Mouse (Mus musculus) thymus, adult 2 months (tissue): Measurements from ENCODE around the gene Pabpn1l.

ENCODE experiments used
- CTCF ChIP-seq: fragments of 200-500 bp; IDR thresholded peaks from 2 replicates; pipeline ENCODE4 v1.5.1; 2012; ENCODE audit warnings: mild to moderate bottlenecking, control low read depth, low read length, moderate library complexity, borderline replicate concordance; ENCODE audit not compliant: control insufficient read depth, poor library complexity, insufficient read depth; ENCODE audit errors: extremely low read depth
- POLR2A ChIP-seq: fragments of 200-500 bp; IDR thresholded peaks from 2 replicates; pipeline ENCODE4 v1.6.1; 2012; ENCODE audit warnings: mild to moderate bottlenecking, low read length, control low read depth, moderate library complexity; ENCODE audit not compliant: control insufficient read depth, poor library complexity, insufficient read depth; ENCODE audit errors: extremely low read depth

GRCm38 (mm10) chr8:122635878-122636802 is 13.6 kb upstream of the Pabpn1l start:
- TF ChIP-seq CTCF, result no peak
- no peak for TF ChIP-seq POLR2A
